Mouse (Mus musculus): ENCODE measurements around the gene Olfr465-ps1. TPM values are rescaled to one million over a fixed set of nuclear protein-coding genes. Genes with fewer than 3 reads are reported as not detected.

Olfr465-ps1 gene
- polyA plus RNA-seq, 1 experiment from 2014 or later, result not detected

DNA sequence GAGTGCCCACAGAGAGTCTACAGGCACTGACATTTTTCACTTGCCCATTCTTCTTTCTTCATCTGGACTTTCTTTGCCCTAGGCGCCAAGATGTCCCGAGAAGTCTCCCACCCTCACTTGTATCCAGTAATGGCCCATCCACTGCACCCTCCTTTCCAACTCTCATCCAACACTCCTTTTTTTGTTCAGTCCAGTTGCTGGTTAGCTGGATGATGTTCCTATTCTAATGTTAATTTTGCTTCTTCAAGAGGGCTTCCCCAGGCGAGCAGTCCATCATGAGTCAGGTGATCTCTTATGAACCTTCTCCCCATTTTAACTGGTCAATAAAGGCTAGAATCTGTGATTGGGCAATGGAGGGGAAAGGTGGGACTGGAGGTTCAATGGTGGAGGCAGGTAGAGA is 36.2 kb downstream of the Olfr465-ps1 start:
- Histone ChIP-seq H3K4me3 (no peak overlapping the region), H3K27ac (no peak overlapping the region), H3K36me3 (replicated peaks) (no peaks in the 10 kb centered on the region), H3K4me1 (no peaks in the 10 kb centered on the region), H3K9me3 (no peaks in the 10 kb centered on the region; the same call in 1 of the 2 replicates), H3K27me3 (replicated peaks) (no peaks in the 10 kb centered on the region), H3K4me2 (no peak overlapping the region), H3K9ac (no peak overlapping the region)
- WGBS, result 93% methylated on average over 3 of the region's 3 CpGs
- no peak for ATAC-seq (replicated peaks)

DNA sequence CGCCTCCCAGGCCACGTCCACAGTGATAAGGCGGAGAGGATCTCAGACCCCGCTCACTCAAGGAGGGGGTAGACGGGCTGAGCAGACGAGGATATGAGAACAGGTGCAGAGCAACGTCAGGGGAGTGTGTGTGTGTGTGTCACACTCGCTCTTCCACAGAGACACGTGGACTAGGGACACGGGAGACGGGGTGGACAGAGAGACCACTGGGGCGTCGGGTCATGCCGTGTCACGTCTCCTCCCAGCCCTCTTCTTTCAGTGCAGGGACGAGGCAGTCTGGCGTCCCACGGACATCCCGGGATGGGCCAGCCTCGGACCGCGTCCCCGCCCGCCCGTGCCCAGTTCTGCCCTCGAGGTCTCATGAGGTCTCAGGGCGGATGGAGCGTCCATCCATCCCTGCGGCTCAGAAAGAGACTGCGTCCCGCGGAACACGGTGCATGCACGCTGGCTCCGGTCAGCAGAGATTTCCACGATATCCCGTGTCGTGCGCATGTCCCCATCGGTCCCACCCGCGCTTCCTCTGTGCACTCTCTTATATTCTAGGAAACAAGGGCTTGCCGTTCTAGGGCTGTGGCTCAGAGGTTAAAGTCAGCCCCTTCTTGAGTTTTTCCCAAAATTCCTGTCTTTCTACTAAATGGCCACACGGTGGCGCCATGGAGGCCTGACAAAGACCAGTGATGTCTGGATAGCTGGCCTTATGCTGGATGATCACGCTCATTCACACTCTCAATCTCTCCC is 38.0 kb downstream of the Olfr465-ps1 start:
- no peaks in the 10 kb centered on the region for H3K4me1 ChIP-seq
- H3K36me3 ChIP-seq (replicated peaks), result no peaks in the 10 kb centered on the region
- H3K27me3 ChIP-seq (replicated peaks), result no peaks in the 10 kb centered on the region
- peak overlapping the region; percentile 60 for H3K4me2 ChIP-seq
- peak overlapping the region; percentile 42 for H3K9ac ChIP-seq
- H3K27ac ChIP-seq, result no peak overlapping the region
- ATAC-seq (replicated peaks), result peak; percentile 84
- H3K4me3 ChIP-seq, result peak overlapping the region; percentile 41
- no peaks in the 10 kb centered on the region; the same call in 1 of the 2 replicates for H3K9me3 ChIP-seq
- 23% methylated on average over 46 of the region's 46 CpGs for WGBS

DNA sequence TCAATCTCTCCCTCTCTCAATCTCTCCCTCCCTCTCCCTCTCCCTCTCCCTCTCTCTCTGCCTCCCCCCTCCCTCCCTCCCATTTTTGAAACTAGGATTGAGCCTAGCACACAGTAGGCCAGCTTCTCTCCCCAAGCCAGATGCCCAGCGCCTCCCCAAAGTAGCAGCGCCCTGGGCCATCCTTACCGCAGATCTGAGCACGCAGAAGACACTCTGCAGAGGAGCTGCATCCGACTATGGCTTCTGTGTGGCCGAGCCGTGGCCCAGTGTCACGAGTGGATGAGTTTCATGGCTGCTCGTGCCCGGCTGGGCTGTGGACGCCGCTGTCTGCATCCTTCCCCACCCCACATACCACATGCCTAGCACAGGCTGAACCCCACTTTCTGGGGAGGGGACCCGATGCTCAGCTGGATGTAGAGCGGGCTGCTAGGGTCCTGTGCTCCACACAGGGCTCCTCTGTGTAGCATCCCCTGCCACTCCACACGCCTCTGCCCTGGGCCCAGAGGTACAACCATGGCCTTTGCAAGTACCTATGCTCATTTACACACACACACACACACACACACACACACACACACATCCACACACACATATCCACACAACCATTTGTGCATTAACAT is 38.7 kb downstream of the Olfr465-ps1 start:
- H3K4me1 ChIP-seq, result no peaks in the 10 kb centered on the region
- no peaks in the 10 kb centered on the region for H3K36me3 ChIP-seq (replicated peaks)
- ATAC-seq (replicated peaks), result peak; percentile 56; the same call in 1 of the 2 replicates
- WGBS, result 60% methylated on average over 15 of the region's 15 CpGs
- no peaks in the 10 kb centered on the region for H3K27me3 ChIP-seq (replicated peaks)
- no peak overlapping the region for H3K27ac ChIP-seq
- no peaks in the 10 kb centered on the region; the same call in none of the 2 replicates for H3K9me3 ChIP-seq
- no peak overlapping the region for H3K9ac ChIP-seq
- no peak overlapping the region for H3K4me3 ChIP-seq
- H3K4me2 ChIP-seq, result no peak overlapping the region

Other genes starting within 250 kb of the Olfr465-ps1 start
- 0.48 and 0.51 TPM in 2 replicates for gene Cntnap3, start 234.1 kb upstream of the Olfr465-ps1 start, polyA plus RNA-seq (2015; fragmentation: Nextera tagmentation; extraction: Ambion mirVana)
- gene Spata31, start 220.7 kb upstream of the Olfr465-ps1 start, polyA plus RNA-seq (2015; fragmentation: Nextera tagmentation; extraction: Ambion mirVana), result not detected in 2 replicates
- gene Spata31d1c, start 105.0 kb upstream of the Olfr465-ps1 start, polyA plus RNA-seq (2015; fragmentation: Nextera tagmentation; extraction: Ambion mirVana), result not detected in 2 replicates
- gene Prss47, start 85.3 kb upstream of the Olfr465-ps1 start, polyA plus RNA-seq (2015; fragmentation: Nextera tagmentation; extraction: Ambion mirVana), result not detected in 2 replicates
- gene Mfsd14b, start 25.1 kb upstream of the Olfr465-ps1 start, polyA plus RNA-seq (2015; fragmentation: Nextera tagmentation; extraction: Ambion mirVana), result 31.4 and 33.3 TPM in 2 replicates
- gene Olfr466, start 12.2 kb downstream of the Olfr465-ps1 start, polyA plus RNA-seq (2015; fragmentation: Nextera tagmentation; extraction: Ambion mirVana), result not detected in 2 replicates
- gene Nlrp4f, start 67.9 kb downstream of the Olfr465-ps1 start, polyA plus RNA-seq (2015; fragmentation: Nextera tagmentation; extraction: Ambion mirVana), result 0.22 TPM in 1 of 2 replicates, not detected in the other
- 0.14 TPM in 1 of 2 replicates, not detected in the other for gene Gm10775, start 121.5 kb downstream of the Olfr465-ps1 start, polyA plus RNA-seq (2015; fragmentation: Nextera tagmentation; extraction: Ambion mirVana)
- 15.4 and 18.2 TPM in 2 replicates for gene Zfp369, start 140.7 kb downstream of the Olfr465-ps1 start, polyA plus RNA-seq (2015; fragmentation: Nextera tagmentation; extraction: Ambion mirVana)